Mouse (Mus musculus): Measurements from ENCODE around the gene Pik3cb.

- no peak for TF ChIP-seq CTCF (IDR thresholded peaks at IDR 0.05; ENCODE audit: control insufficient read depth, insufficient read depth, insufficient replicate concordance, low read depth, low read length)
- TF ChIP-seq POLR2A (IDR thresholded peaks at IDR 0.05; ENCODE audit: control insufficient read depth, low read depth, low read length), result no peak
These were observed 20.4 kb upstream of the Pik3cb start for GRCm38 (mm10) chr9:99160780-99161179.

Measured in testis, adult 2 months (tissue).